Mouse (Mus musculus): ENCODE measurements around the gene Hk2.

- no peak for TF ChIP-seq POLR2A (IDR thresholded peaks at IDR 0.05; ENCODE audit: control insufficient read depth, low read depth, low read length)
- no peak for TF ChIP-seq CTCF (IDR thresholded peaks at IDR 0.05; ENCODE audit: control insufficient read depth, insufficient read depth, insufficient replicate concordance, low read depth, low read length)
Measured at GRCm38 (mm10) chr6:82750063-82750462, 24.2 kb downstream of the Hk2 start.

All from testis, adult 2 months (tissue).